Comparison of ENCODE assay signal across 8 mouse cellular contexts in the genomic region with DNA sequence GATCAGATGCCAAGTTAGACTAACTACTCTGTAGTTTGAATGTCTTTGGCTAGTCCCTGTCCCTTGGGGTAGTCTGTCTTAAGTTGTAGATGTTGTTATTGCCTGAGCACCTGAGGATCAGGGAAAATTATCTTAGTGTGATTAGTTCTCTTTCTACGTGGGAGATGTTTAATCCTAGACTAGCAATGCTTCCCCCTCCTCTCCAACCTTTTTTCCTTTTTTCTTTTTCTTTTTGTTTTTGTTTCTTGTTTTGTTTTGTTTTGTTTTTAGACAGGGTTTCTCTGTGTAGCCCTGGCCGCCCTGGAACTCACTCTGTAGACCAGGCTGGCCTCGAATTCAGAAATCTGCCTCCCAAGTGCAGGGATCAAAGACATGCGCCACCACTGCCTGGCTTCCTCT. TPM values are rescaled to one million over a fixed set of nuclear protein-coding genes. Genes with fewer than 3 reads are reported as not detected.
DNase-seq lines count a peak whose midpoint lies in the region; ATAC-seq lines count a peak whose summit lies in the region.

A gene (minus strand): TSS at position 100 of the 399 bp plus-strand sequence.

- 68% methylated on average over 4 of the region's 4 CpGs for WGBS in kidney, embryonic 15.5 days
- WGBS in intestine, embryonic 16.5 days = 68% methylated on average over 4 of the region's 4 CpGs
- 79% methylated on average over 4 of the region's 4 CpGs for WGBS in midbrain, embryonic 10.5 days

- no peaks in the 10 kb centered on the region for H3K9me3 ChIP-seq in kidney, embryonic 15.5 days (replicated peaks)
- no peaks in the 10 kb centered on the region for H3K9me3 ChIP-seq in intestine, embryonic 16.5 days (ENCODE audit: control insufficient read depth, low read length)
- H3K9me3 ChIP-seq in midbrain, embryonic 10.5 days (replicated peaks) = no peaks in the 10 kb centered on the region

- peak within 1 kb of the TSS; percentile 86 for H3K9ac ChIP-seq in kidney, embryonic 15.5 days
- peak within 1 kb of the TSS; percentile 97 for H3K9ac ChIP-seq in intestine, embryonic 16.5 days (ENCODE audit: low read depth, low read length)

- peak within 1 kb of the TSS; percentile 83 for H3K4me3 ChIP-seq in kidney, embryonic 15.5 days (replicated peaks)
- peak within 1 kb of the TSS; percentile 86 for H3K4me3 ChIP-seq in intestine, embryonic 16.5 days (ENCODE audit: low read length)
- H3K4me3 ChIP-seq in midbrain, embryonic 10.5 days = peak within 1 kb of the TSS; percentile 87

- no peak for ATAC-seq in kidney, embryonic 15.5 days (replicated peaks; ENCODE audit: low FRiP score)
- ATAC-seq in intestine, embryonic 16.5 days = no peak

- peak within 1 kb of the TSS; percentile 98 for H3K4me2 ChIP-seq in kidney, embryonic 15.5 days
- H3K4me2 ChIP-seq in intestine, embryonic 16.5 days (ENCODE audit: low read depth, low read length) = peak within 1 kb of the TSS; percentile 89

- peaks cover 6% of the 10 kb centered on the region for H3K36me3 ChIP-seq in kidney, embryonic 15.5 days
- H3K36me3 ChIP-seq in intestine, embryonic 16.5 days (ENCODE audit: control insufficient read depth, insufficient read depth, low read length) = peaks cover 4% of the 10 kb centered on the region; the same call in 1 of the 2 replicates
- H3K36me3 ChIP-seq in midbrain, embryonic 10.5 days = peaks cover 4% of the 10 kb centered on the region

- no peaks in the 10 kb centered on the region for H3K27me3 ChIP-seq in kidney, embryonic 15.5 days
- no peaks in the 10 kb centered on the region for H3K27me3 ChIP-seq in intestine, embryonic 16.5 days (replicated peaks; ENCODE audit: control insufficient read depth, insufficient read depth, low read length)
- H3K27me3 ChIP-seq in midbrain, embryonic 10.5 days (ENCODE audit: low read depth, poor library complexity, severe bottlenecking) = no peaks in the 10 kb centered on the region

- peaks cover 20% of the 10 kb centered on the region for H3K4me1 ChIP-seq in kidney, embryonic 15.5 days
- peaks cover 22% of the 10 kb centered on the region for H3K4me1 ChIP-seq in intestine, embryonic 16.5 days (ENCODE audit: control insufficient read depth, insufficient read depth, low read length)
- peaks cover 20% of the 10 kb centered on the region for H3K4me1 ChIP-seq in midbrain, embryonic 10.5 days

- peak within 1 kb of the TSS; percentile 98 for H3K27ac ChIP-seq in kidney, embryonic 15.5 days
- peak within 1 kb of the TSS; percentile 100 for H3K27ac ChIP-seq in intestine, embryonic 16.5 days (ENCODE audit: low read length)
- H3K27ac ChIP-seq in midbrain, embryonic 10.5 days (replicated peaks) = peak within 1 kb of the TSS; percentile 98

- no peak for DNase-seq in kidney, postnatal 14 days
- DNase-seq in adrenal gland, postnatal 36 days = no peak
- DNase-seq in gastrocnemius, postnatal 25 days = no peak
- DNase-seq in midbrain, embryonic 10.5 days (ENCODE audit: low spot score) = no peak
- no peak for DNase-seq in spleen, postnatal 14 days (ENCODE audit: low spot score in 2 of 2)
- no peak for DNase-seq in urinary bladder, postnatal 14 days (ENCODE audit: low spot score)

RNA-seq across cellular contexts. Expression of the gene that starts here (rescaled TPM):
- polyA plus RNA-seq in kidney, embryonic 15.5 days (2015; fragmentation: Nextera tagmentation; extraction: Ambion mirVana) = 66.6 and 68.0 TPM in 2 replicates
- total RNA-seq in adrenal gland, postnatal 36 days (2021) = 10 to 100 TPM; 51.4 to 57.6 TPM
- 10 to 100 TPM; 37.7 to 42.7 TPM for total RNA-seq in gastrocnemius, postnatal 25 days (2021)
- polyA plus RNA-seq in intestine, embryonic 16.5 days (2015; fragmentation: Nextera tagmentation; extraction: Ambion mirVana) = 120 and 128 TPM in 2 replicates
- 47.4 and 48.9 TPM in 2 replicates for polyA plus RNA-seq in midbrain, embryonic 10.5 days (2016; fragmentation: Nextera tagmentation; extraction: Ambion mirVana)
